ENCODE assay signal across 9 mouse cellular contexts in genomic region chr15:98628589-98629254, GRCm38 (mm10). TPM values are rescaled to one million over a fixed set of nuclear protein-coding genes. Genes with fewer than 3 reads are reported as not detected.
DNase-seq lines count a peak whose midpoint lies in the region; ATAC-seq lines count a peak whose summit lies in the region.
"Had no signal": no experiment of that assay in that cellular context is flagged by ENCODE, and none has a peak within 500 bp of the region (broad histone marks: within the 10 kb centered on the region; RNA-seq: fewer than 3 reads in every experiment).

No protein-coding gene starts in this region.

- H3K27ac ChIP-seq in heart, embryonic 12.5 days (ENCODE audit: poor library complexity, severe bottlenecking): 0 out of 2 replicates have a peak overlapping the region, but pooled peaks have one; percentile 9
- peak overlapping the region; percentile 76 for H3K27ac ChIP-seq in hindbrain, embryonic 12.5 days
- peak overlapping the region; percentile 73 for H3K27ac ChIP-seq in midbrain, embryonic 14.5 days (replicated peaks; ENCODE audit: low read depth, low read length)

- H3K9ac ChIP-seq in heart, embryonic 12.5 days: peak overlapping the region; percentile 50; the same call in 1 of the 2 replicates
- peak overlapping the region; percentile 46 for H3K9ac ChIP-seq in hindbrain, embryonic 12.5 days
- H3K9ac ChIP-seq in midbrain, embryonic 14.5 days (replicated peaks; ENCODE audit: low read length): peak overlapping the region; percentile 13

- 12% methylated on average over 20 of the region's 20 CpGs for WGBS in heart, embryonic 12.5 days
- 10% methylated on average over 20 of the region's 20 CpGs for WGBS in hindbrain, embryonic 12.5 days
- WGBS in midbrain, embryonic 14.5 days: 5% methylated on average over 20 of the region's 20 CpGs

- no peak for DNase-seq in heart, adult 9 months (ENCODE audit: low spot score in 2 of 2)
- peak; percentile 78 for DNase-seq in midbrain, embryonic 14.5 days
- DNase-seq in left cerebral cortex, adult 18-20 months (ENCODE audit: low spot score in 2 of 2): no peak
- no peak for DNase-seq in layer of hippocampus, adult 9-11 months
- DNase-seq in kidney, adult 18-20 months: no peak

- ATAC-seq in heart, embryonic 12.5 days (ENCODE audit: insufficient number of reproducible peaks, low FRiP score): no peak
- ATAC-seq in common myeloid progenitor, adult 5-6 weeks (replicated peaks; ENCODE audit: low read depth, poor library complexity, severe bottlenecking): 0 out of 2 replicates have a peak, but pooled peaks have one; percentile 7
- ATAC-seq in hindbrain, embryonic 12.5 days (ENCODE audit: low FRiP score): 0 out of 2 replicates have a peak, but pooled peaks have one; percentile 17
- no peak for ATAC-seq in midbrain, embryonic 14.5 days (ENCODE audit: low FRiP score, low TSS enrichment)

- H3K4me3 ChIP-seq in heart, embryonic 12.5 days: peak overlapping the region; percentile 18
- H3K4me3 ChIP-seq in hindbrain, embryonic 12.5 days: peak overlapping the region; percentile 12; the same call in 1 of the 2 replicates
- H3K4me3 ChIP-seq in midbrain, embryonic 14.5 days (replicated peaks; ENCODE audit: low read depth, low read length): peak overlapping the region; percentile 12

- H3K4me2 ChIP-seq in heart, embryonic 12.5 days: peak overlapping the region; percentile 64
- H3K4me2 ChIP-seq in hindbrain, embryonic 12.5 days (replicated peaks): peak overlapping the region; percentile 47
- H3K4me2 ChIP-seq in midbrain, embryonic 14.5 days (ENCODE audit: low read length): peak overlapping the region; percentile 47

- no peaks in the 10 kb centered on the region for H3K36me3 ChIP-seq in heart, embryonic 12.5 days
- H3K36me3 ChIP-seq in hindbrain, embryonic 12.5 days: no peaks in the 10 kb centered on the region
- H3K36me3 ChIP-seq in midbrain, embryonic 14.5 days (ENCODE audit: control insufficient read depth, insufficient read depth, low read length): no peaks in the 10 kb centered on the region

- H3K9me3 ChIP-seq in heart, embryonic 12.5 days (replicated peaks): 0 out of 2 replicates have a peak, but pooled peaks cover 3% of the 10 kb centered on the region
- no peaks in the 10 kb centered on the region for H3K9me3 ChIP-seq in hindbrain, embryonic 12.5 days (replicated peaks)
- H3K9me3 ChIP-seq in midbrain, embryonic 14.5 days (ENCODE audit: control insufficient read depth, low read length): no peaks in the 10 kb centered on the region

- peaks cover 46% of the 10 kb centered on the region for H3K4me1 ChIP-seq in heart, embryonic 12.5 days (replicated peaks)
- H3K4me1 ChIP-seq in hindbrain, embryonic 12.5 days: peaks cover 53% of the 10 kb centered on the region
- H3K4me1 ChIP-seq in midbrain, embryonic 14.5 days (ENCODE audit: control insufficient read depth, insufficient read depth, low read length): peaks cover 34% of the 10 kb centered on the region

- peaks cover 53% of the 10 kb centered on the region for H3K27me3 ChIP-seq in heart, embryonic 12.5 days (replicated peaks)
- H3K27me3 ChIP-seq in hindbrain, embryonic 12.5 days: peaks cover 47% of the 10 kb centered on the region
- H3K27me3 ChIP-seq in midbrain, embryonic 14.5 days (ENCODE audit: control insufficient read depth, insufficient read depth, low read length): peaks cover 12% of the 10 kb centered on the region; the same call in 1 of the 2 replicates

RNA-seq across cellular contexts. Expression of gene Cacnb3, which starts 1.9 kb away (rescaled TPM):
- 9.5 and 10.3 TPM in 2 replicates for polyA plus RNA-seq in heart, embryonic 12.5 days (2016; fragmentation: Nextera tagmentation; extraction: Ambion mirVana)
- not detected in 2 replicates for total RNA-seq in common myeloid progenitor, adult 5-6 weeks (2017)
- 110 and 113 TPM in 2 replicates for polyA plus RNA-seq in hindbrain, embryonic 12.5 days (2016; fragmentation: Nextera tagmentation; extraction: Ambion mirVana)
- polyA plus RNA-seq in midbrain, embryonic 14.5 days (2014; fragmentation: Nextera tagmentation; extraction: Ambion mirVana): 130 and 136 TPM in 2 replicates
- total RNA-seq in left cerebral cortex, adult 18-20 months (2021): 100 to 1,000 TPM; 267 to 278 TPM

RNA-seq across cellular contexts. Expression of gene Adcy6, which starts 18.8 kb away (rescaled TPM):
- 46.7 and 46.8 TPM in 2 replicates for polyA plus RNA-seq in heart, embryonic 12.5 days (2016; fragmentation: Nextera tagmentation; extraction: Ambion mirVana)
- total RNA-seq in common myeloid progenitor, adult 5-6 weeks (2017): 23.4 and 32.4 TPM in 2 replicates
- polyA plus RNA-seq in hindbrain, embryonic 12.5 days (2016; fragmentation: Nextera tagmentation; extraction: Ambion mirVana): 15.9 and 18.6 TPM in 2 replicates
- polyA plus RNA-seq in midbrain, embryonic 14.5 days (2014; fragmentation: Nextera tagmentation; extraction: Ambion mirVana): 9.6 and 12.2 TPM in 2 replicates
- 10 to 100 TPM; 45.8 to 49.7 TPM for total RNA-seq in left cerebral cortex, adult 18-20 months (2021)

RNA-seq across cellular contexts. Expression of gene Ddx23, which starts 34.0 kb away (rescaled TPM):
- polyA plus RNA-seq in heart, embryonic 12.5 days (2016; fragmentation: Nextera tagmentation; extraction: Ambion mirVana): 15.0 and 16.4 TPM in 2 replicates
- 84.4 and 114 TPM in 2 replicates for total RNA-seq in common myeloid progenitor, adult 5-6 weeks (2017)
- 21.9 and 26.6 TPM in 2 replicates for polyA plus RNA-seq in hindbrain, embryonic 12.5 days (2016; fragmentation: Nextera tagmentation; extraction: Ambion mirVana)
- polyA plus RNA-seq in midbrain, embryonic 14.5 days (2014; fragmentation: Nextera tagmentation; extraction: Ambion mirVana): 17.7 and 24.9 TPM in 2 replicates
- 10 to 100 TPM; 86.9 to 90.6 TPM for total RNA-seq in left cerebral cortex, adult 18-20 months (2021)

RNA-seq across cellular contexts. Expression of gene Rnd1, which starts 48.5 kb away (rescaled TPM):
- 0.91 and 1.1 TPM in 2 replicates for polyA plus RNA-seq in heart, embryonic 12.5 days (2016; fragmentation: Nextera tagmentation; extraction: Ambion mirVana)
- total RNA-seq in common myeloid progenitor, adult 5-6 weeks (2017): 0.23 TPM in 1 of 2 replicates, not detected in the other
- 6.4 and 6.5 TPM in 2 replicates for polyA plus RNA-seq in hindbrain, embryonic 12.5 days (2016; fragmentation: Nextera tagmentation; extraction: Ambion mirVana)
- polyA plus RNA-seq in midbrain, embryonic 14.5 days (2014; fragmentation: Nextera tagmentation; extraction: Ambion mirVana): 7.4 and 9.2 TPM in 2 replicates
- 10 to 100 TPM; 24.4 to 30.7 TPM for total RNA-seq in left cerebral cortex, adult 18-20 months (2021)

RNA-seq across cellular contexts. Expression of gene 4930415O20Rik, which starts 57.9 kb away (rescaled TPM):
- not detected in 2 replicates for polyA plus RNA-seq in heart, embryonic 12.5 days (2016; fragmentation: Nextera tagmentation; extraction: Ambion mirVana)
- total RNA-seq in common myeloid progenitor, adult 5-6 weeks (2017): not detected in 2 replicates
- 0.43 and 0.46 TPM in 2 replicates for polyA plus RNA-seq in hindbrain, embryonic 12.5 days (2016; fragmentation: Nextera tagmentation; extraction: Ambion mirVana)
- polyA plus RNA-seq in midbrain, embryonic 14.5 days (2014; fragmentation: Nextera tagmentation; extraction: Ambion mirVana): 0.58 TPM in 1 of 2 replicates, not detected in the other
- total RNA-seq in left cerebral cortex, adult 18-20 months (2021): not detected
- total RNA-seq: left cerebral cortex, postnatal 10 days had no signal

Comparison
In these comparisons a context has a peak if more than half of its experiments do, and no peak if none do; other contexts are left out.
1. ATAC-seq: peak in common myeloid progenitor, adult 5-6 weeks (single experiment) and hindbrain, embryonic 12.5 days (single experiment); none in heart, embryonic 12.5 days (single experiment) and midbrain, embryonic 14.5 days (single experiment).
2. H3K27ac ChIP-seq: peak in every context shown above with its lines; median percentile 76 in hindbrain, embryonic 12.5 days; 73 in midbrain, embryonic 14.5 days; 9 in heart, embryonic 12.5 days.
3. Peak in every context shown above with its lines, with median percentiles within 50 percentile points of each other: H3K4me2 ChIP-seq, H3K4me3 ChIP-seq and H3K9ac ChIP-seq.